Mouse (Mus musculus): ENCODE measurements around the gene Fryl.

DNA sequence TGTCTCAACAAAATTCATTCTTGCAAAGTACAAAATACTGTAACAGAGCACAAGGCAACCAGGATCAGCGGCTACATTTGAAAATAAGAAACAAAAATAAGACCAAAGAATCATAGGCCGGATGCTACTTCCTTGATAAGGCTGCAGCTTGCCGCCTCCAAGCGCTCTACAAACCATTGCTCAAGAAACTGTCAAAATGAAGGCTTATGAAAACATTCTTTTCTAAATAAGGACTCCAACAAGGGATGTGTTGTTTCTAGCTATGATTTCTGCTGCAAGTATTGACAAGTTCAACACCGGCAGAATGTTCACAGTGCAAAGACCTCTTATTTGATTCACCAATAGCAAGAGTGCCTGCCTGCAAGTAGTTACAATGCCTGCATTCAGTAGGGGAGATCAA lies 1.8 kb downstream of the Fryl start:
- no peak for TF ChIP-seq CTCF (IDR thresholded peaks at IDR 0.05; ENCODE audit: low read depth, low read length)
- no peak for TF ChIP-seq POLR2AphosphoS5 (IDR thresholded peaks at IDR 0.05; ENCODE audit: insufficient replicate concordance, low read depth, low read length)
- TF ChIP-seq GATA1 (IDR thresholded peaks at IDR 0.05; ENCODE audit: borderline replicate concordance, low read length), result no peak

Data from G1E (cell line).